Mouse (Mus musculus) monocyte, adult 59 days (primary cell): ENCODE results near the gene Gpr173. TPM values are rescaled to one million over a fixed set of nuclear protein-coding genes. Genes with fewer than 3 reads are reported as not detected.

ENCODE experiments used
- total RNA-seq, 2 experiments: library from RNA; stranded (reverse); gene quantifications; one replicate each; pipeline ENCODE4 v1.2.4; 2023

Gene Gpr173
- total RNA-seq = not detected

GRCm38 (mm10) chrX:152368397-152369273 is at the start of gene Gpr173:
Gene Gpr173 (minus strand): TSS chrX:152368704.

GRCm38 (mm10) chrX:152342358-152342901 is 26.1 kb downstream of the Gpr173 start, which contains the start of gene Tspyl2:
Gene Tspyl2 (minus strand): TSS chrX:152342425.

GRCm38 (mm10) chrX:152326996-152327688 is 41.4 kb downstream of the Gpr173 start, which contains the start of gene Kantr:
Gene Kantr (minus strand): TSS chrX:152327495.

Other genes starting within 250 kb of the Gpr173 start
- 10 to 100 TPM; 21.5 to 31.4 TPM for gene Iqsec2, start 224.4 kb downstream of the Gpr173 start, total RNA-seq
- gene Kdm5c, start 135.7 kb downstream of the Gpr173 start, total RNA-seq = 100 to 1,000 TPM in 1 of 2 experiments, 10 to 100 TPM in 1; 79.3 to 111 TPM
- 10 to 100 TPM in 1 of 2 experiments, 1 to 10 TPM in 1; 9.8 to 11.0 TPM for gene Kantr, start 41.2 kb downstream of the Gpr173 start, total RNA-seq
- gene Tspyl2, start 26.3 kb downstream of the Gpr173 start, total RNA-seq = 10 to 100 TPM; 29.7 to 31.0 TPM
- not detected for gene Cldn34a, start 194.6 kb upstream of the Gpr173 start, total RNA-seq